Mouse (Mus musculus): ENCODE results near the gene Ahcyl1. TPM values are rescaled to one million over a fixed set of nuclear protein-coding genes. Genes with fewer than 3 reads are reported as not detected.

Ahcyl1 gene
- polyA plus RNA-seq, 1 experiment: 386 TPM

DNA sequence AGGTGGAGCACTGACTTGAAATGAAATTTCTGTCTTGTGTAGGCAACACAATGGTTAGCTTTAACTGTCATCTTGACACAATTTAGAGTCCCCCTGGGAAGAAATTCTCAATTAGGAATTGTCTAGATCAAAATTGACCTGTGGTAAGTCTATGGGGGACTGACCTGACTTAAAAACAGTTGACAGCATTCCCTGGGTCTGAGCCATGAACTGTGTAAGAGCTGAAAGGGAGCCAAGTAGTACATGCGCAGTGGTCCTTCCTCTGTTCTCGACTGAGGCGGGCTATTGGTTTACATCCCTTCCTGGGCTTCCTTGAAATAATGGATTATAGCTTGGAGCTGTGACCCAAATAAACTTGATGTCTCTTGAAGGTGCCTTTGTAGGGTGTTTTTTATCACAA lies 49.4 kb downstream of the Ahcyl1 start:
- H3K27me3 ChIP-seq (ENCODE audit: control insufficient read depth, insufficient read depth, low read length): no peaks in the 10 kb centered on the region
- H3K4me1 ChIP-seq (ENCODE audit: control insufficient read depth, insufficient read depth, low read length): no peaks in the 10 kb centered on the region
- no peak overlapping the region for H3K4me3 ChIP-seq (replicated peaks; ENCODE audit: insufficient read depth, low read depth, low read length)
- 55% methylated on average over 3 of the region's 3 CpGs for WGBS
- TF ChIP-seq POLR2A (IDR thresholded peaks at IDR 0.05; ENCODE audit: borderline replicate concordance, insufficient read depth, low read length): no peak
- no peak for TF ChIP-seq CTCF (IDR thresholded peaks at IDR 0.05; ENCODE audit: borderline replicate concordance, insufficient read depth, low read depth, low read length)
- no peak overlapping the region for H3K27ac ChIP-seq (ENCODE audit: insufficient read depth, low read length)
- no peak for DNase-seq

- 65% methylated on average over 5 of the region's 5 CpGs for WGBS
- Histone ChIP-seq H3K4me3 (replicated peaks; ENCODE audit: insufficient read depth, low read depth, low read length) (no peak overlapping the region), H3K27me3 (ENCODE audit: control insufficient read depth, insufficient read depth, low read length) (no peaks in the 10 kb centered on the region), H3K27ac (ENCODE audit: insufficient read depth, low read length) (no peak overlapping the region), H3K4me1 (ENCODE audit: control insufficient read depth, insufficient read depth, low read length) (no peaks in the 10 kb centered on the region)
- no peak for DNase-seq
- TF ChIP-seq CTCF (IDR thresholded peaks at IDR 0.05; ENCODE audit: borderline replicate concordance, insufficient read depth, low read depth, low read length) (no peak), POLR2A (IDR thresholded peaks at IDR 0.05; ENCODE audit: borderline replicate concordance, insufficient read depth, low read length) (no peak)
Observed at GRCm38 (mm10) chr3:107637606-107638172, 58.7 kb downstream of the Ahcyl1 start.

- DNase-seq: no peak
- H3K27me3 ChIP-seq (ENCODE audit: control insufficient read depth, insufficient read depth, low read length): no peaks in the 10 kb centered on the region
- WGBS: 68% methylated on average over 3 of the region's 3 CpGs
Observed at GRCm38 (mm10) chr3:107636236-107636635, 60.1 kb downstream of the Ahcyl1 start.

GRCm38 (mm10) chr3:107635836-107636235 lies 60.5 kb downstream of the Ahcyl1 start:
- no peak for TF ChIP-seq CTCF (IDR thresholded peaks at IDR 0.05; ENCODE audit: borderline replicate concordance, insufficient read depth, low read depth, low read length)
- TF ChIP-seq POLR2A (IDR thresholded peaks at IDR 0.05; ENCODE audit: borderline replicate concordance, insufficient read depth, low read length): no peak
- H3K27ac ChIP-seq (ENCODE audit: insufficient read depth, low read length): no peak overlapping the region
- no peaks in the 10 kb centered on the region for H3K4me1 ChIP-seq (ENCODE audit: control insufficient read depth, insufficient read depth, low read length)
- no peaks in the 10 kb centered on the region for H3K27me3 ChIP-seq (ENCODE audit: control insufficient read depth, insufficient read depth, low read length)
- no peak overlapping the region for H3K4me3 ChIP-seq (replicated peaks; ENCODE audit: insufficient read depth, low read depth, low read length)
- DNase-seq: no peak
- WGBS: 53% methylated on average over 8 of the region's 8 CpGs

More at GRCm38 (mm10) chr3:107636236-107636635, 60.1 kb downstream of the Ahcyl1 start:
- TF ChIP-seq CTCF (IDR thresholded peaks at IDR 0.05; ENCODE audit: borderline replicate concordance, insufficient read depth, low read depth, low read length): no peak
- TF ChIP-seq POLR2A (IDR thresholded peaks at IDR 0.05; ENCODE audit: borderline replicate concordance, insufficient read depth, low read length): no peak
- no peak overlapping the region for H3K27ac ChIP-seq (ENCODE audit: insufficient read depth, low read length)
- H3K4me1 ChIP-seq (ENCODE audit: control insufficient read depth, insufficient read depth, low read length): no peaks in the 10 kb centered on the region
- H3K4me3 ChIP-seq (replicated peaks; ENCODE audit: insufficient read depth, low read depth, low read length): no peak overlapping the region

- no peak for TF ChIP-seq POLR2A (IDR thresholded peaks at IDR 0.05; ENCODE audit: borderline replicate concordance, insufficient read depth, low read length)
- no peak for TF ChIP-seq CTCF (IDR thresholded peaks at IDR 0.05; ENCODE audit: borderline replicate concordance, insufficient read depth, low read depth, low read length)
- Histone ChIP-seq H3K27ac (ENCODE audit: insufficient read depth, low read length) (no peak overlapping the region), H3K4me1 (ENCODE audit: control insufficient read depth, insufficient read depth, low read length) (no peaks in the 10 kb centered on the region; the same call in 1 of the 2 replicates), H3K4me3 (replicated peaks; ENCODE audit: insufficient read depth, low read depth, low read length) (no peak overlapping the region), H3K27me3 (ENCODE audit: control insufficient read depth, insufficient read depth, low read length) (no peaks in the 10 kb centered on the region)
- DNase-seq: no peak
- WGBS: 94% methylated on average over 9 of the region's 9 CpGs
Observed at GRCm38 (mm10) chr3:107633906-107634305, 62.5 kb downstream of the Ahcyl1 start.

DNA sequence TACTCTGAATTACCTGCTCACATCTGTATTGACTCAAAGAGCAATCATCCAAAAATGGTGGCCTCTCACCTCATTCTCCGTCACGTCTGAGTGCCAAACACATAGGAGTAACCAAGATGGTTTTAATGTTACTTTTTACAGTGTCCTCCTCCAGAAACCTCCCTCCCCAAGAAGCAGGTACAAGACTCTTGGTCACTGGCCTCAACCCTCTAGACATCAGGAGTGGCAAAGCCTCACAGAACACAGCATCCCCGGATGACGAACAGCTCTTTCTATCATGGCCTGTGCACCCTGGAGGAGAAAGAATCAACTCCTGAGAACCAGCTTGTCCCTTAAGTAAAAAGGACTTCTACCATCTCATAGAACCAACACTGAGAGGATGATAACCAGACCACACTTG lies 63.6 kb downstream of the Ahcyl1 start:
- WGBS: 95% methylated on average over 4 of the region's 4 CpGs
- TF ChIP-seq POLR2A (IDR thresholded peaks at IDR 0.05; ENCODE audit: borderline replicate concordance, insufficient read depth, low read length) (no peak), CTCF (IDR thresholded peaks at IDR 0.05; ENCODE audit: borderline replicate concordance, insufficient read depth, low read depth, low read length) (no peak)

GRCm38 (mm10) chr3:107631523-107631958 lies 64.8 kb downstream of the Ahcyl1 start, which contains the start of gene Strip1:
Gene Strip1, minus strand, starts transcription at chr3:107631694.
- H3K27ac ChIP-seq (ENCODE audit: insufficient read depth, low read length): peak within 1 kb of the TSS; percentile 72
- DNase-seq: peak; percentile 94 to 96
- H3K4me3 ChIP-seq (replicated peaks; ENCODE audit: insufficient read depth, low read depth, low read length): peak within 1 kb of the TSS; percentile 63
- H3K27me3 ChIP-seq (ENCODE audit: control insufficient read depth, insufficient read depth, low read length): no peaks in the 10 kb centered on the region
- under 1% methylated on average over 35 of the region's 35 CpGs for WGBS
- TF ChIP-seq POLR2A (IDR thresholded peaks at IDR 0.05; ENCODE audit: borderline replicate concordance, insufficient read depth, low read length): peak; percentile 88; the same call in 1 of the 2 replicates
- TF ChIP-seq CTCF (IDR thresholded peaks at IDR 0.05; ENCODE audit: borderline replicate concordance, insufficient read depth, low read depth, low read length): no peak
- H3K4me1 ChIP-seq (ENCODE audit: control insufficient read depth, insufficient read depth, low read length): no peaks in the 10 kb centered on the region; the same call in 1 of the 2 replicates

More for the DNA sequence above, 63.6 kb downstream of the Ahcyl1 start:
- no peaks in the 10 kb centered on the region for H3K27me3 ChIP-seq (ENCODE audit: control insufficient read depth, insufficient read depth, low read length)
- no peak for DNase-seq
- no peaks in the 10 kb centered on the region; the same call in 1 of the 2 replicates for H3K4me1 ChIP-seq (ENCODE audit: control insufficient read depth, insufficient read depth, low read length)
- no peak overlapping the region for H3K27ac ChIP-seq (ENCODE audit: insufficient read depth, low read length)
- H3K4me3 ChIP-seq (replicated peaks; ENCODE audit: insufficient read depth, low read depth, low read length): no peak overlapping the region

All from cerebellum, adult 2 months (tissue).